Mouse (Mus musculus): ENCODE measurements around the gene Cdk18.

DNA sequence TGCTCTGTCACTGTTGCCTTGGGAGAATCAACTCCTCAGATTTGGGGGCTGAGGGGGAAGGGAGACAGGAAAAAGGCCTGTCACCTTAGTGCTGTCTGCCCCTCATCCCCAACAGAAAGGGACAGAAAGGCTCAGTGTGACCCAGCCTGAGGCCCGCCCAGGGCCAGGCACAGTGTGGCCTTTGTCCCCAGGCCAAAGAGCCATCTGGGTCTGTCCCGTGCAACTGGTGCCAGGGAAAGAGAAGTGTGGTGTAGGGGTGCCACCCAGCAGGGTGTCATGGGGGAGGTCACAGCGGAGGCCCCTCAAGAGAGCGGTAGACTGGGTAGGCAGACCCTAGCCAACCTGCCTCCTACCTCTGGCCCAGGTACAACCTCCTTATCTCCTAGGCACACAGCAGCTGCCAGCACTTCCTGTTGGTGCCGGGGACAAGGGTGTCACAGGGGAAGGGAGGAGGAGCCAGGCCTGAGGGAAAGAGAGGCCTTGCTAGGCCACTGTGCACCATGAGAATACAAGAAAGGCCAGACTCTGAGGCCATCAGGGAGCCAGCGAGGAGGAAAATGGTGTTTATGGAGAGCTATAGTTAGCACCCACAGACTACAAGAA is 13.6 kb downstream of the Cdk18 start:
- TF ChIP-seq CTCF (IDR thresholded peaks at IDR 0.05; ENCODE audit: low read depth, low read length) (no peak), POLR2A (IDR thresholded peaks at IDR 0.05; ENCODE audit: extremely low read depth, insufficient read depth, low read length) (no peak)

Measured in liver, adult 2 months (tissue).